In the genomic region with DNA sequence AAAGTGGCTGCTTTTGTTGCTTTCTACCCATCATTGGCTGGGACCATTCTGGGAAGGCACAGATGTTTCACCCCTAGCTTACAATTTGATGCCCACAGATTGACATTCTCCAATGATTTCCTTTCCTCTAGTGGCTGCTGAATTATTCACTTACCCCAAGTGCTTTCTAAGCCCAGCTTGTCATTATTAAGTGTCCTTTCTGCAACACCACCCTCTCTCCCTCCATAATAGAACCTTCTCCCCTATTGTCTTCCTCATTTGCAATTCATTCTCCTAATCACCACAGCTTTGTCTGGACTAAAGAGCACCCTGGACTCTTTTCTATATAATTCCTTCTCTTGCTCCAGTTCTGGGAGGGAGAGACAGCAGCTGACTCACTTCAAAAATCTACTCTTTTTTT, we compare ENCODE assay signal across 15 mouse cellular contexts.
DNase-seq lines count a peak whose midpoint lies in the region; ATAC-seq and TF ChIP-seq lines count a peak whose summit lies in the region.
"Had no signal": no experiment of that assay in that cellular context is flagged by ENCODE, and none has a peak within 500 bp of the region (broad histone marks: within the 10 kb centered on the region; RNA-seq: fewer than 3 reads in every experiment).

No protein-coding gene starts in this region.

- no peak for ATAC-seq in midbrain, postnatal 0 days (ENCODE audit: low FRiP score)
- ATAC-seq in forebrain, embryonic 12.5 days (ENCODE audit: low FRiP score), result peak; percentile 81
- peak; percentile 88 for ATAC-seq in midbrain, embryonic 11.5 days (ENCODE audit: low FRiP score)
- no peak for ATAC-seq in CD4-positive, CD25-positive, alpha-beta regulatory T cell, adult 4 months

- no peak for TF ChIP-seq CTCF in midbrain, postnatal 0 days (IDR thresholded peaks at IDR 0.05)

- no peak overlapping the region for H3K4me2 ChIP-seq in midbrain, postnatal 0 days (ENCODE audit: low read depth, low read length, poor library complexity, severe bottlenecking)
- no peak overlapping the region for H3K4me2 ChIP-seq in forebrain, embryonic 12.5 days
- H3K4me2 ChIP-seq in midbrain, embryonic 11.5 days, result no peak overlapping the region
- H3K4me2 ChIP-seq: embryonic facial prominence, embryonic 15.5 days; heart, embryonic 12.5 days; lung, embryonic 14.5 days had no signal

- no peaks in the 10 kb centered on the region for H3K9me3 ChIP-seq in midbrain, embryonic 10.5 days (replicated peaks)
- no peaks in the 10 kb centered on the region for H3K9me3 ChIP-seq in midbrain, postnatal 0 days (ENCODE audit: low read length)
- H3K9me3 ChIP-seq in forebrain, embryonic 12.5 days, result no peaks in the 10 kb centered on the region
- H3K9me3 ChIP-seq in midbrain, embryonic 11.5 days (ENCODE audit: control insufficient read depth, low read length), result no peaks in the 10 kb centered on the region
- H3K9me3 ChIP-seq: embryonic facial prominence, embryonic 15.5 days; heart, embryonic 12.5 days had no signal

- peak overlapping the region; percentile 38; the same call in 1 of the 2 replicates for H3K27ac ChIP-seq in midbrain, embryonic 10.5 days (replicated peaks)
- no peak overlapping the region for H3K27ac ChIP-seq in midbrain, postnatal 0 days (ENCODE audit: low read depth, low read length)
- peak overlapping the region; percentile 6; the same call in 1 of the 2 replicates for H3K27ac ChIP-seq in forebrain, embryonic 12.5 days
- peak overlapping the region; percentile 36 for H3K27ac ChIP-seq in midbrain, embryonic 11.5 days (ENCODE audit: low read depth, low read length)
- H3K27ac ChIP-seq: embryonic facial prominence, embryonic 15.5 days; stomach, postnatal 0 days had no signal

- no peaks in the 10 kb centered on the region for H3K36me3 ChIP-seq in midbrain, embryonic 10.5 days
- no peaks in the 10 kb centered on the region for H3K36me3 ChIP-seq in midbrain, postnatal 0 days (ENCODE audit: insufficient read depth, low read length)
- no peaks in the 10 kb centered on the region for H3K36me3 ChIP-seq in forebrain, embryonic 12.5 days (replicated peaks)
- no peaks in the 10 kb centered on the region for H3K36me3 ChIP-seq in midbrain, embryonic 11.5 days (ENCODE audit: control insufficient read depth, insufficient read depth, low read length)
- H3K36me3 ChIP-seq: embryonic facial prominence, embryonic 15.5 days; heart, embryonic 12.5 days had no signal

- H3K4me3 ChIP-seq in midbrain, embryonic 10.5 days, result no peak overlapping the region
- H3K4me3 ChIP-seq in midbrain, postnatal 0 days (ENCODE audit: low read depth, low read length), result no peak overlapping the region
- no peak overlapping the region for H3K4me3 ChIP-seq in forebrain, embryonic 12.5 days (replicated peaks)
- no peak overlapping the region for H3K4me3 ChIP-seq in midbrain, embryonic 11.5 days (ENCODE audit: low read depth, low read length)
- H3K4me3 ChIP-seq: embryonic facial prominence, embryonic 15.5 days; heart, embryonic 12.5 days had no signal

- no peak overlapping the region for H3K9ac ChIP-seq in midbrain, postnatal 0 days (replicated peaks; ENCODE audit: low read length, poor library complexity, severe bottlenecking)
- no peak overlapping the region for H3K9ac ChIP-seq in forebrain, embryonic 12.5 days
- no peak overlapping the region for H3K9ac ChIP-seq in midbrain, embryonic 11.5 days (ENCODE audit: low read length)
- H3K9ac ChIP-seq: embryonic facial prominence, embryonic 15.5 days; heart, embryonic 12.5 days; lung, embryonic 14.5 days had no signal

- no peaks in the 10 kb centered on the region for H3K27me3 ChIP-seq in midbrain, embryonic 10.5 days (ENCODE audit: low read depth, poor library complexity, severe bottlenecking)
- no peaks in the 10 kb centered on the region for H3K27me3 ChIP-seq in midbrain, postnatal 0 days (ENCODE audit: insufficient read depth, low read length)
- no peaks in the 10 kb centered on the region for H3K27me3 ChIP-seq in forebrain, embryonic 12.5 days
- H3K27me3 ChIP-seq in midbrain, embryonic 11.5 days (ENCODE audit: control insufficient read depth, insufficient read depth, low read length), result no peaks in the 10 kb centered on the region
- H3K27me3 ChIP-seq: embryonic facial prominence, embryonic 15.5 days; heart, embryonic 12.5 days had no signal

- DNase-seq in midbrain, embryonic 10.5 days (ENCODE audit: low spot score), result no peak
- no peak for DNase-seq in midbrain, postnatal 0 days (ENCODE audit: low spot score)
- no peak for DNase-seq in midbrain, embryonic 11.5 days (ENCODE audit: low spot score, missing footprints)
- no peak for DNase-seq in thymus, postnatal 4 days
- DNase-seq in kidney, postnatal 10 days, result no peak
- DNase-seq: cerebellum, adult 9-11 months; gastrocnemius, postnatal 36 days; kidney, adult 18-20 months; lung, embryonic 14.5 days; spleen, adult 18-20 months had no signal

- peaks cover 10% of the 10 kb centered on the region for H3K4me1 ChIP-seq in midbrain, embryonic 10.5 days
- H3K4me1 ChIP-seq in midbrain, postnatal 0 days (ENCODE audit: insufficient read depth, low read length), result no peaks in the 10 kb centered on the region
- peaks cover 10% of the 10 kb centered on the region for H3K4me1 ChIP-seq in forebrain, embryonic 12.5 days
- H3K4me1 ChIP-seq in midbrain, embryonic 11.5 days (ENCODE audit: control insufficient read depth, insufficient read depth, low read length), result no peaks in the 10 kb centered on the region; the same call in 1 of the 2 replicates
- H3K4me1 ChIP-seq: embryonic facial prominence, embryonic 15.5 days; heart, embryonic 12.5 days had no signal

Comparison
In these comparisons a context has a peak if more than half of its experiments do, and no peak if none do; other contexts are left out.
1. ATAC-seq: peak in forebrain, embryonic 12.5 days (single experiment) and midbrain, embryonic 11.5 days (single experiment); none in midbrain, postnatal 0 days (single experiment) and CD4-positive, CD25-positive, alpha-beta regulatory T cell, adult 4 months (single experiment).